Mouse (Mus musculus) neural tube, embryonic 14.5 days (tissue): ENCODE results near the gene Lenep. TPM values are rescaled to one million over a fixed set of nuclear protein-coding genes. Genes with fewer than 3 reads are reported as not detected.

Source experiments
- ATAC-seq: fragments of 200-750 bp; cut with Nextera tagmentation; 2 replicates; pipeline ENCODE4 v1.8.0; 2017; ENCODE audit warnings: low read depth, mild to moderate bottlenecking, moderate TSS enrichment, moderate library complexity
- H3K27ac ChIP-seq: fragments of 300-500 bp; sonication (generic); 2 replicates; pipeline ENCODE4 v1.5.1; 2014; ENCODE audit warnings: low read depth, mild to moderate bottlenecking, control low read depth, low read length, moderate library complexity, mixed read lengths
- H3K27me3 ChIP-seq: fragments of 300-500 bp; sonication (generic); 2 replicates; pipeline ENCODE4 v1.6.1; 2014; ENCODE audit warnings: low read length; ENCODE audit not compliant: control insufficient read depth, insufficient read depth
- H3K36me3 ChIP-seq: fragments of 300-500 bp; sonication (generic); 2 replicates; pipeline ENCODE4 v1.6.1; 2014; ENCODE audit warnings: low read length, mixed read lengths; ENCODE audit not compliant: control insufficient read depth, insufficient read depth
- H3K4me1 ChIP-seq: fragments of 300-500 bp; sonication (generic); 2 replicates; pipeline ENCODE4 v1.6.1; 2014; ENCODE audit warnings: low read length; ENCODE audit not compliant: control insufficient read depth, insufficient read depth
- H3K4me2 ChIP-seq: fragments of 300-500 bp; sonication (generic); 2 replicates; pipeline ENCODE4 v1.6.1; 2014; ENCODE audit warnings: mild to moderate bottlenecking, low read depth, low read length, control low read depth
- H3K4me3 ChIP-seq: fragments of 300-500 bp; sonication (generic); 2 replicates; pipeline ENCODE4 v1.5.1; 2014; ENCODE audit warnings: low read depth, low read length, control low read depth, mixed read lengths
- H3K9ac ChIP-seq: fragments of 300-500 bp; sonication (generic); replicated peaks from 2 replicates; pipeline ENCODE4 v1.6.1; 2014; ENCODE audit warnings: low read depth, mild to moderate bottlenecking, control low read depth, low read length, mixed read lengths
- H3K9me3 ChIP-seq: fragments of 300-500 bp; sonication (generic); 2 replicates; pipeline ENCODE4 v1.6.1; 2016; ENCODE audit warnings: low read length; ENCODE audit not compliant: control insufficient read depth
- WGBS: fragments of 180-500 bp; shearing (Covaris S2); extraction: QIAGEN DNeasy Blood & Tissue Kit; methylation state at CpG from one replicate; pipeline ENCODE4 v1.1.7; 2014; 5-methylcytosine and 5-hydroxymethylcytosine counted together
- polyA plus RNA-seq: library from polyadenylated mRNA; unstranded; fragments of >200 nt; fragmentation: Nextera tagmentation; extraction: Ambion mirVana; gene quantifications from 2 replicates; pipeline ENCODE4 v1.2.1, GENCODE M21; 2014

The Lenep gene
- polyA plus RNA-seq, 1 experiment from 2014 or later: 1.9 TPM

DNA sequence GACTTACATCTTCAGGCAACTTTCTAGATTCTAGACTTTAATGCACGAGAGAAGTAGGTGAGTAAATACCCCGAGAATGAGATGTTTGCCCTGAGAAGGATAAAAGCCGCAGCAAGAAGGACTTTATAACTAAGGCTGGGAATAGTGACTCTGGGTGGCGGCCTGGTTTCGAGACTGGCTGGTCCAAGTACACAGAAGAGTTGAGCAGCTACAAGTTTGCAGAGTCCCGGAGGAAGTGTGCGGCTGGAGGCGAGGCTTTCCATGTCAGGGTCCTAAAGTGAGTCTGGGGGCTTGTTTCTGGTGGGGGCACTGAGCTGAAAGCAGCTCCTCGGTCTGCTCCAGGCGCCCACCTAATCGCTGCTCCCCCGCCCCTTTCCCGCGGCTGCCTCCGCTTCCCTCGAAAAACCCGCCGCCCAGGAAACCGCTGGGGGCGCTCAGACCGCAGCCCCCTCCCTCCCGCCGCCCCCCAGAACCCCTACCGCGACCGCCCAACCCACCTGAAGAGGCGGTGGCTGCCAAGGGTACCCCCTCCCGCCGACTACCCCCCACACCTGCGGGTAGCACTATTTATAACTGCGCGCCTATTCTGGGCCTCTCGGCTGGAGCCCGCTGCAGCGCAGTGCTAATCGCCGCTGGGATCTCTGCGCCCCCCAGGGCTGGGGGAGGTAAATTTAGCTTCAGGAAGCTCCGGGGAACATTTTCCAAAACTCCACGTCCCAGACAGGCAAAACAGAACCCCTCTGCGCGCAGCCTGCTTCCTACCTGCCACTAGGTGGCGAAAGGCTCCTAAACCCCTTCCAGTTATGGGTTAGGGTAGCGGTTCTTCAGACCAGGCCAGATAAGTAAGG, 6.6 kb downstream of the Lenep start:
- H3K9ac ChIP-seq: 0 out of 2 replicates have a peak overlapping the region, but pooled peaks have one; percentile 28
- no peaks in the 10 kb centered on the region for H3K9me3 ChIP-seq
- H3K4me1 ChIP-seq: peaks cover 23% of the 10 kb centered on the region
- no peaks in the 10 kb centered on the region for H3K36me3 ChIP-seq
- peaks cover 5% of the 10 kb centered on the region; the same call in 1 of the 2 replicates for H3K27me3 ChIP-seq
- under 1% methylated on average over 41 of the region's 44 CpGs for WGBS
- peak overlapping the region; percentile 97 for H3K4me2 ChIP-seq
- H3K4me3 ChIP-seq: peak overlapping the region; percentile 34
- H3K27ac ChIP-seq: no peak overlapping the region; the same call in 1 of the 2 replicates
- ATAC-seq: no peak

DNA sequence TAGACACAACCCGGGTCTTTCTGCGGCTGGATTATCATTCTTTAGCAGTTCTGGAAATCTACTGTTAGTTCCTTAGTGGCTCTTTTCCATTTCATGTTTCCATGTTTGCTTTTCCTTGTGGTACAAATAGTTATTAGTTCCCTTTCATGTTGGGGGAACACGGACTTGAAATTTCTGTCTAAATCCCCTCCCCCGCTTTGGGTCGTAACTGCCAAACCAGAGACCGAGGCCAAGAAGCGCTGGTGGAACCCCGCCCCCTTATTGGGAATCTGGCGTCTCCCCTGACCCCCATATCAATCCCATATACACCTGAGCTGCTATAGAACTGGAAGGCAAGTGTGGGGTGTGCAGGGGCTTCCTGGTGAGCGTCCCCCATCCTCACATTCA, 7.2 kb downstream of the Lenep start:
- no peaks in the 10 kb centered on the region for H3K36me3 ChIP-seq
- no peak overlapping the region for H3K27ac ChIP-seq
- WGBS: 1% methylated on average over 10 of the region's 10 CpGs
- ATAC-seq: no peak
- H3K4me3 ChIP-seq: peak overlapping the region; percentile 45
- peaks cover 5% of the 10 kb centered on the region; the same call in 1 of the 2 replicates for H3K27me3 ChIP-seq
- no peak overlapping the region for H3K9ac ChIP-seq
- H3K9me3 ChIP-seq: no peaks in the 10 kb centered on the region
- H3K4me1 ChIP-seq: peaks cover 28% of the 10 kb centered on the region
- peak overlapping the region; percentile 97 for H3K4me2 ChIP-seq

DNA sequence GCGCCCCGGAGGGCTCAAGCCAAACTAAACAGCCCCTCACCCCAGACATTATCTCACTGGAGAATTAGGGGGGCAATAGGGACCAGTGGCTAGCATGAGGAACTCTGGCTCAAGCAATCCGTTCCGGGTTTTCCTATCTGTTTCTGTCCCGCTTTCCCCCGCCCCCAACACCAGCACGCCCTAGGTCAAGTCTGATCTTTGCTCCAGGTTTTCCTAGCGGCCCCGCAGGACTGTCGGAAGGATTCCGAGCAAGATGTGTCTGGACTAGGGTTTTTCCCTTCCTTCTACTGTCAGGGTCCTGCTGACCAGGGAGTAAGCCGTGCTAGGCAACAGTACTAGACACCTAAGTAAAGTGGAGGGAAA, 7.7 kb downstream of the Lenep start:
- peak overlapping the region; percentile 97 for H3K4me2 ChIP-seq
- no peaks in the 10 kb centered on the region for H3K9me3 ChIP-seq
- H3K36me3 ChIP-seq: no peaks in the 10 kb centered on the region
- no peak overlapping the region for H3K27ac ChIP-seq
- no peak for ATAC-seq
- H3K9ac ChIP-seq: no peak overlapping the region
- H3K4me1 ChIP-seq: peaks cover 28% of the 10 kb centered on the region
- H3K27me3 ChIP-seq: peaks cover 5% of the 10 kb centered on the region; the same call in 1 of the 2 replicates
- WGBS: 0% methylated on average over 11 of the region's 12 CpGs
- H3K4me3 ChIP-seq: peak overlapping the region; percentile 45

DNA sequence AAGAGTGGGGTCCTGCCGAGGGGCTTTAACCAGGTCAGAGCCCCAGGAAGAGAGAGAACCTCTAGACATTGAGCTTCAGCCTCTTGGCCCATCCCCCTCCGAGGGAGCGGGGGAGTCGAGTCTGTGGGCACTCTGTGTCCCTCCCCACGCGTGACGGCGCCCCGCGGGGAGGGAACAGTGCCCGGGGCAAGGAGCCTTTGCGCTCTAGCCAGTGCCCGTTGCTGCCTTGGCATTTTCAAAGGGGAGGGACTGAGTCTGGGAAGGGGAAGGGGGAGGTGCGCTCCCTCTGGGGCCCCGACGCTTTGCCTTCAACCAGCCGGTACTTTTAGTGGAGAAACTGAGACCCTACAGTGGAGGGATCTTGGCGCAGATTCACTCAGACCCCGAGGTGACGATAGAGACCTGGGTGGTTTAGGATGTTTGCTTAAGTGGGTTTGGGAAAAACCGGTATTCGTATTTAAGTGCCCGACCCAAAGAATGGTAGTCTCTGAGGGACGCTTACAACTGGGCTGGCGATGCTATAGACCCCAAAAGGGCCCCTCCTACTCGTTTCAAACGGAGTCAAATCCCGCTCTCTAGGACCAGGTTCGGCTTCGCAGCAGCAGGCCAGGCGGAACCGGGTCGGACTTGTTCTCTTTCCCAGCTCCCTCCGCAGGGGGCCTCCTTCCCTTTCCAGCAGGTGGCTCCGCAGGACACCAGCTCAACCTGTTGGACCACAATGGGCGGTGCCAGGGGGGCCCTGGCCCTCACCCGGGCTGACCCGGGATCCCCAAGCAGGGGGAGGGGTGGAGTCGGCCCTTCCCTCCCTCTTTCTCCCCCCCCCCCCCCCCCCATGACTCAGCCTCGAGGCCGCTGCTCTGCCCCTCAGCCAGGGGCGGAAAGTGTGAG, 8.3 kb downstream of the Lenep start, which contains the start of gene Zbtb7b:
Gene Zbtb7b (minus strand): TSS at position 771 of the 888 bp plus-strand sequence.
- Histone ChIP-seq H3K9me3 (no peaks in the 10 kb centered on the region), H3K4me1 (peaks cover 28% of the 10 kb centered on the region), H3K27ac (peak within 1 kb of the TSS; percentile 41), H3K9ac (peak within 1 kb of the TSS; percentile 29; the same call in 1 of the 2 replicates), H3K27me3 (peaks cover 5% of the 10 kb centered on the region; the same call in 1 of the 2 replicates), H3K4me2 (peak within 1 kb of the TSS; percentile 97), H3K36me3 (no peaks in the 10 kb centered on the region), H3K4me3 (peak within 1 kb of the TSS; percentile 45)
- WGBS: under 1% methylated on average over 36 of the region's 42 CpGs
- ATAC-seq: peak; percentile 47

DNA sequence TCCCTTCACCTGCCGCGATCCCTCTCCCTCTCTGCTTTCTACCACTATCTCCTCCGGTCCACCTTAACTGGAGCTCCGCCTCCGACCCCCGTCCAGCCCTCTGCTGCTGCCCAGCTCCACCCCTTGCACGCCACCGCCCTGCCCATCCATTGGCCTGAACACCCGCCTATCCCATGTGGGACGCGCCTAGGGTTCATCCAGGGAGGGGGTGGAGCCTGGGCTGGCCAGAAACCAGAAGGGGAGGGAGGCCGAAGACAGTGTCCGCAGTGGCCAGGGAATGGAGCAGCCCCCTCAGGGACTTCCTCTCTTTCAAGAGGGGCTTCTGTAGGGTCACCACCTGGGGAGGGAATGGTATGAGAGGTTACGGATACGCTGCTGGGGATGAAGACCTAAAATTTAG, 9.0 kb downstream of the Lenep start:
- Histone ChIP-seq H3K27me3 (peaks cover 5% of the 10 kb centered on the region; the same call in 1 of the 2 replicates), H3K4me3 (peak overlapping the region; percentile 45), H3K4me1 (peaks cover 28% of the 10 kb centered on the region), H3K9ac (peak overlapping the region; percentile 29; the same call in 1 of the 2 replicates), H3K36me3 (no peaks in the 10 kb centered on the region), H3K27ac (peak overlapping the region; percentile 41; the same call in 1 of the 2 replicates), H3K4me2 (peak overlapping the region; percentile 97), H3K9me3 (no peaks in the 10 kb centered on the region)
- ATAC-seq: peak; percentile 91
- 0% methylated on average over 15 of the region's 15 CpGs for WGBS

DNA sequence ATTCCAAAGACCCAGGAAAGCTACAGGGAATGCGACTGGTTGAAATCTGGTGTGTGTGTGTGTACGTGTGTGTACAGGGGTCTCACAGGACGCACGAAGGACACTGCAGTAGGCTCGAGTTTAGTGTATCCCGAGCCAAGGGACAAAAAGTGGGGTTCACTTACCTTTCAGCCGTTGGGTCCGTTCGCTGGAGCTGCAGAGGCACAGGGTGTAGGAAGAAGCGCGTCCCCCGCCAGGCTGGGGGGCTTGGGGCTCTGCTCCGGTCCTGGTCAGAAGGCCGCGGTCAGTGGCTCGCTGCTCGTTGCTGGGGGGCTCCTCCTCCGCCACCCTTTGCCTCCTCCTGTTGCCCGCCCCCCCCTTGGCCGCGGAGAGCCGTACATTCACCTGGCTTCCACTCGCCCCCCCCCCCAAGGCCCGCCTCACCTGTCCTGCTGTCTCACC, 9.7 kb downstream of the Lenep start:
- Histone ChIP-seq H3K4me2 (peak overlapping the region; percentile 97), H3K27ac (no peak overlapping the region), H3K4me3 (peak overlapping the region; percentile 45), H3K9me3 (no peaks in the 10 kb centered on the region), H3K27me3 (peaks cover 5% of the 10 kb centered on the region; the same call in 1 of the 2 replicates), H3K9ac (no peak overlapping the region), H3K4me1 (peaks cover 28% of the 10 kb centered on the region), H3K36me3 (no peaks in the 10 kb centered on the region)
- ATAC-seq: no peak
- under 1% methylated on average over 21 of the region's 24 CpGs for WGBS

DNA sequence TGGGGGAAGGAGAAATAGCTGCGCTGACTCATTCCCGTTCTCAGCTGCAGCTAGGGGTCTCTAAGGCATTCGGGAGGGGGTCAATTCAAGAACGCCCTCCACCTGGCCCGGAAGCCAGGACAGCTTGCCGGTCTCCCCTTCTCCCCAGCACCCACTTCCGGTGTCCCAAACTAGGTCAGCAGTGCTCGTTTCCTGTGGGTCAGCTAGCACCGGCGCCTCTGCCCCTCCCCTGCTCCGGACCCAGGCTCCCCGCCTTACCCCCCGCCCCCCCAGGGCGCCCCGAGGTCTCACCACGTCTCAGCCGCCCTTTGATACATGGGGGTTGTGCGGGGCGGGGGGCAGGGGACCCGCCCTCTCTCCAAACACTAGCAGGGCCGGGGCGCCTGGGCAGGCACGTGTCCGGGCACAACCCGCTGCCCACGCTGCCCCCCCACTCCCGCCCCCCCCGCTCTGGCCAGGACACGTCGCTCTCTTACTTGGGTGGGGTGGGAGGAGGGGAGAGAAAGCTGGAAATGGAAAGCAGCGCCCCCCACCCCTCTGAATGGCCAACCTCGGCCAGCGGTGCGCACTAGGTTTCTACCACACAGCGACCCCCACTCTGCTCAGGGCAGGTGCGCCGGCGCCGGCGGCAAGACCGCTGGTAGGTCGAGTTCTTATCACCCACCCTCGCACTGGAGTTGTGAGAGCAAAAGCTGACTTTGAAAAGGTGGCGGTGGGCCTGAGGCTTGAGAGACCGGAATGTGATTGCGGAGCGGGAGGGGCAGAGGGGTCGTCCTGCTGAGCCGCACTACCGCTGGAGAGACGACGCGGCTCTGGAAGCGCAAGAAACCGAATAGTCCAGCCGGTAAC, 10.7 kb downstream of the Lenep start:
- Histone ChIP-seq H3K27ac (no peak overlapping the region), H3K4me2 (peak overlapping the region; percentile 97), H3K4me3 (peak overlapping the region; percentile 45), H3K27me3 (peaks cover 5% of the 10 kb centered on the region; the same call in 1 of the 2 replicates), H3K9ac (peak overlapping the region; percentile 55), H3K9me3 (no peaks in the 10 kb centered on the region), H3K4me1 (peaks cover 28% of the 10 kb centered on the region), H3K36me3 (no peaks in the 10 kb centered on the region)
- under 1% methylated on average over 51 of the region's 56 CpGs for WGBS
- ATAC-seq: no peak
